Mouse (Mus musculus) left cerebral cortex, postnatal 25 days (tissue): Measurements from ENCODE around the gene Slc25a25. TPM values are rescaled to one million over a fixed set of nuclear protein-coding genes. Genes with fewer than 3 reads are reported as not detected.

Experiments
- DNase-seq, 2 experiments: peaks; one replicate each; pipeline ENCODE4 v3.0.0; 2022; ENCODE audit warnings: low spot score in 2 of 2, mixed read lengths in 1 of 2
- intact Hi-C: fragments of 180-260 bp; cut with DNase I; formaldehyde crosslinking; loops from one replicate; pipeline ENCODE4 v1.15.1; 2025
- total RNA-seq, 2 experiments: library from RNA; stranded (reverse); gene quantifications; 2 replicates each; pipeline ENCODE4 v1.2.3; 2021

Gene Slc25a25
- total RNA-seq, 2 experiments from 2014 or later = 59.0 to 64.8 TPM

- DNase-seq = peak; percentile 19 to 85
- intact Hi-C loops = no loop called here
These were observed 74.3 kb downstream of the Slc25a25 start for GRCm38 (mm10) chr2:32376963-32377362.

- DNase-seq = peak; percentile 32 to 83
- intact Hi-C loops = no loop called here
These were observed 75.8 kb downstream of the Slc25a25 start for GRCm38 (mm10) chr2:32375317-32375940.

- intact Hi-C loops = no loop called here
- no peak for DNase-seq
These were observed 77.1 kb downstream of the Slc25a25 start for GRCm38 (mm10) chr2:32374191-32374590.

DNA sequence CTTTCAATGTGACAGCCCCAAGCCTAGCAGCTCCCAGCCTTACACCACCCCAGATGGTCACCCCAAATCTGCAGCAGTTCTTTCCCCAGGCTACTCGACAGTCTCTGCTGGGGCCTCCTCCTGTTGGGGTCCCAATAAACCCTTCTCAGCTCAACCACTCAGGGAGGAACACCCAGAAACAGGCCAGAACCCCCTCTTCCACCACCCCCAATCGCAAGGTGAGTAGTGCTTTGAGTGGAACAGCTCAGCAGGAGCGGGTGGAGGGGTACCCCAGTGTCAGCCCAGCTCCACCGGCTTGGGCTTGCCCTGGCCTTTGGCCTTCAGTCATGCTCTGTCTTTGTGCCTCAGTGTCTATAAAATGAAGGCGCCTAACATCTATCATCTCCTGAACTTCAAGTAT is 83.9 kb downstream of the Slc25a25 start:
- DNase-seq = no peak
- intact Hi-C loops = loop anchor here (10.0 kb wide), 1 partner anchor 393 kb away; the partner anchor contains the start of gene Nup214

Other genes starting within 250 kb of the Slc25a25 start
- 10 to 100 TPM; 21.4 to 24.4 TPM for gene Pomt1, start 214.9 kb downstream of the Slc25a25 start, total RNA-seq
- 10 to 100 TPM; 51.6 to 55.8 TPM for gene Uck1, start 191.3 kb downstream of the Slc25a25 start, total RNA-seq
- gene Golga2, start 164.1 kb downstream of the Slc25a25 start, total RNA-seq = 10 to 100 TPM; 82.6 to 82.8 TPM
- 100 to 1,000 TPM; 213 to 214 TPM for gene Swi5, start 163.4 kb downstream of the Slc25a25 start, total RNA-seq
- gene Ciz1, start 99.1 kb downstream of the Slc25a25 start, total RNA-seq = 10 to 100 TPM; 67.5 to 73.1 TPM
- gene Dnm1, start 98.1 kb downstream of the Slc25a25 start, total RNA-seq = 1,000 to 10,000 TPM; 1,197 to 1,302 TPM
- gene 1110008P14Rik, start 69.5 kb downstream of the Slc25a25 start, total RNA-seq = 100 to 1,000 TPM; 375 to 446 TPM
- gene Lcn2, start 63.2 kb downstream of the Slc25a25 start, total RNA-seq = under 1 TPM; 0.76 to 0.85 TPM
- gene Ptges2, start 55.5 kb downstream of the Slc25a25 start, total RNA-seq = 10 to 100 TPM; 44.4 to 50.3 TPM
- 1 to 10 TPM; 4.2 TPM for gene Naif1, start 988 bp downstream of the Slc25a25 start, total RNA-seq
- gene Fam102a, start 83.9 kb upstream of the Slc25a25 start, total RNA-seq = 10 to 100 TPM; 52.2 to 57.8 TPM
- 10 to 100 TPM; 76.1 to 81.8 TPM for gene Dpm2, start 119.4 kb upstream of the Slc25a25 start, total RNA-seq
- gene Pip5kl1, start 123.4 kb upstream of the Slc25a25 start, total RNA-seq = 1 to 10 TPM; 7.5 to 8.3 TPM
- under 1 TPM; 0.80 to 0.94 TPM for gene 9430097D07Rik, start 124.2 kb upstream of the Slc25a25 start, total RNA-seq
- 10 to 100 TPM; 40.1 to 41.1 TPM for gene St6galnac4, start 135.7 kb upstream of the Slc25a25 start, total RNA-seq
- 100 to 1,000 TPM; 112 to 117 TPM for gene St6galnac6, start 148.3 kb upstream of the Slc25a25 start, total RNA-seq
- gene Ak1, start 170.3 kb upstream of the Slc25a25 start, total RNA-seq = 100 to 1,000 TPM; 157 to 159 TPM
- gene Eng, start 195.2 kb upstream of the Slc25a25 start, total RNA-seq = 10 to 100 TPM; 21.9 to 25.0 TPM